Mouse (Mus musculus) embryonic facial prominence, embryonic 11.5 days (tissue): ENCODE measurements around the gene Cyp2a4. TPM values are rescaled to one million over a fixed set of nuclear protein-coding genes. Genes with fewer than 3 reads are reported as not detected.
"Not testable (repeated sequence)": the region's sequence is repeated elsewhere in the genome, so short reads cannot be mapped to it uniquely, and the experiment has no call there.

ENCODE experiments used
- ATAC-seq: fragments of 200-750 bp; cut with Nextera tagmentation; replicated peaks from 2 replicates; pipeline ENCODE4 v1.8.0; 2017; ENCODE audit warnings: low read depth; ENCODE audit not compliant: insufficient number of reproducible peaks, low FRiP score, low TSS enrichment
- DNase-seq: peaks from one replicate; pipeline ENCODE4 v3.0.0-alpha.2; 2015; ENCODE audit warnings: low spot score
- H3K27ac ChIP-seq: fragments of 300-500 bp; sonication (generic); replicated peaks from 2 replicates; pipeline ENCODE4 v1.5.1; 2014; ENCODE audit warnings: mild to moderate bottlenecking, low read depth, low read length, control low read depth
- H3K27me3 ChIP-seq: fragments of 300-500 bp; sonication (generic); 2 replicates; pipeline ENCODE4 v1.6.1; 2014; ENCODE audit warnings: mild to moderate bottlenecking, low read length, moderate library complexity, mixed read lengths; ENCODE audit not compliant: control insufficient read depth, insufficient read depth
- H3K36me3 ChIP-seq: fragments of 300-500 bp; sonication (generic); replicated peaks from 2 replicates; pipeline ENCODE4 v1.6.1; 2014; ENCODE audit warnings: low read depth, mild to moderate bottlenecking, low read length, moderate library complexity, mixed read lengths; ENCODE audit not compliant: control insufficient read depth, insufficient read depth
- H3K4me1 ChIP-seq: fragments of 300-500 bp; sonication (generic); 2 replicates; pipeline ENCODE4 v1.6.1; 2014; ENCODE audit warnings: low read length, mixed read lengths; ENCODE audit not compliant: control insufficient read depth, insufficient read depth
- H3K4me2 ChIP-seq: fragments of 300-500 bp; sonication (generic); 2 replicates; pipeline ENCODE4 v1.6.1; 2014; ENCODE audit warnings: low read depth, mild to moderate bottlenecking, control low read depth, low read length, moderate library complexity
- H3K4me3 ChIP-seq: fragments of 300-500 bp; sonication (generic); 2 replicates; pipeline ENCODE4 v1.5.1; 2014; ENCODE audit warnings: low read depth, low read length, control low read depth
- H3K9ac ChIP-seq: fragments of 300-500 bp; sonication (generic); replicated peaks from 2 replicates; pipeline ENCODE4 v1.6.1; 2014; ENCODE audit warnings: mild to moderate bottlenecking, control low read depth, low read length
- H3K9me3 ChIP-seq: fragments of 300-500 bp; sonication (generic); replicated peaks from 2 replicates; pipeline ENCODE4 v1.6.1; 2016; ENCODE audit warnings: mild to moderate bottlenecking, low read length, inconsistent platforms, mixed read lengths; ENCODE audit not compliant: control insufficient read depth
- WGBS: fragments of 180-500 bp; shearing (Covaris S2); extraction: QIAGEN DNeasy Blood & Tissue Kit; methylation state at CpG from one replicate; pipeline ENCODE4 v1.1.7; 2014; 5-methylcytosine and 5-hydroxymethylcytosine counted together
- polyA plus RNA-seq: library from polyadenylated mRNA; unstranded; fragments of >200 nt; fragmentation: Nextera tagmentation; extraction: Ambion mirVana; gene quantifications from 2 replicates; pipeline ENCODE4 v1.2.1, GENCODE M21; 2014

Gene Cyp2a4
- polyA plus RNA-seq, 1 experiment from 2014 or later = not detected

- not testable (repeated sequence) for H3K9me3 ChIP-seq, H3K4me2 ChIP-seq, H3K4me3 ChIP-seq, DNase-seq, H3K9ac ChIP-seq, H3K4me1 ChIP-seq, ATAC-seq, H3K27me3 ChIP-seq, H3K36me3 ChIP-seq, H3K27ac ChIP-seq
- 78% methylated on average over 2 of the region's 3 CpGs for whole genome bisulfite sequencing
Observed at GRCm38 (mm10) chr7:26352258-26352657, 45.3 kb downstream of the Cyp2a4 start.

- not testable (repeated sequence) for H3K4me3 ChIP-seq, ATAC-seq, H3K4me2 ChIP-seq, H3K4me1 ChIP-seq, DNase-seq, H3K36me3 ChIP-seq, H3K27ac ChIP-seq, H3K9ac ChIP-seq, H3K9me3 ChIP-seq, H3K27me3 ChIP-seq
- WGBS = 94% methylated on average over 5 of the region's 6 CpGs
Observed at GRCm38 (mm10) chr7:26356719-26357118, 49.8 kb downstream of the Cyp2a4 start.

Other genes starting within 250 kb of the Cyp2a4 start
- gene Cyp2b13, start 245.7 kb upstream of the Cyp2a4 start, polyA plus RNA-seq = not detected in 2 replicates
- not detected in 2 replicates for gene Cyp2b9, start 133.8 kb upstream of the Cyp2a4 start, polyA plus RNA-seq
- not detected in 2 replicates for gene Vmn1r184, start 46.8 kb upstream of the Cyp2a4 start, polyA plus RNA-seq
- not detected in 2 replicates for gene Nlrp9c, start 96.5 kb downstream of the Cyp2a4 start, polyA plus RNA-seq
- gene Nlrp4a, start 127.9 kb downstream of the Cyp2a4 start, polyA plus RNA-seq = not detected in 2 replicates
- gene Nlrp9a, start 227.9 kb downstream of the Cyp2a4 start, polyA plus RNA-seq = not detected in 2 replicates